Mouse (Mus musculus) midbrain, embryonic 10.5 days (tissue): ENCODE results near the gene Akap6. TPM values are rescaled to one million over a fixed set of nuclear protein-coding genes. Genes with fewer than 3 reads are reported as not detected.
"Not testable (repeated sequence)": the region's sequence is repeated elsewhere in the genome, so short reads cannot be mapped to it uniquely, and the experiment has no call there.

ENCODE experiments used
- DNase-seq: peaks from one replicate; pipeline ENCODE4 v3.0.0-alpha.2; 2017; ENCODE audit warnings: low spot score
- H3K27ac ChIP-seq: fragments of 300-500 bp; sonication (generic); replicated peaks from 2 replicates; pipeline ENCODE4 v1.5.1; 2016; ENCODE audit warnings: mild to moderate bottlenecking
- H3K27me3 ChIP-seq: fragments of 300-500 bp; sonication (generic); 2 replicates; pipeline ENCODE4 v1.6.1; 2016; ENCODE audit warnings: low read depth, mild to moderate bottlenecking; ENCODE audit not compliant: poor library complexity, severe bottlenecking
- H3K36me3 ChIP-seq: fragments of 300-500 bp; sonication (generic); 2 replicates; pipeline ENCODE4 v1.6.1; 2016; ENCODE audit warnings: mild to moderate bottlenecking, moderate library complexity
- H3K4me1 ChIP-seq: fragments of 300-500 bp; sonication (generic); 2 replicates; pipeline ENCODE4 v1.6.1; 2016
- H3K4me3 ChIP-seq: fragments of 300-500 bp; sonication (generic); 2 replicates; pipeline ENCODE4 v1.5.1; 2016; ENCODE audit warnings: mild to moderate bottlenecking, moderate library complexity
- H3K9me3 ChIP-seq: fragments of 300-500 bp; sonication (generic); replicated peaks from 2 replicates; pipeline ENCODE4 v1.6.1; 2016; ENCODE audit warnings: mild to moderate bottlenecking
- WGBS: fragments of 180-500 bp; shearing (Covaris S2); methylation state at CpG from one replicate; pipeline ENCODE4 v1.1.7; 2016; 5-methylcytosine and 5-hydroxymethylcytosine counted together
- polyA plus RNA-seq: library from polyadenylated mRNA; unstranded; fragments of >200 nt; fragmentation: Nextera tagmentation; extraction: Ambion mirVana; gene quantifications from 2 replicates; pipeline ENCODE4 v1.2.1, GENCODE M21; 2016

The Akap6 gene
- polyA plus RNA-seq, 1 experiment from 2014 or later = 7.7 TPM

DNA sequence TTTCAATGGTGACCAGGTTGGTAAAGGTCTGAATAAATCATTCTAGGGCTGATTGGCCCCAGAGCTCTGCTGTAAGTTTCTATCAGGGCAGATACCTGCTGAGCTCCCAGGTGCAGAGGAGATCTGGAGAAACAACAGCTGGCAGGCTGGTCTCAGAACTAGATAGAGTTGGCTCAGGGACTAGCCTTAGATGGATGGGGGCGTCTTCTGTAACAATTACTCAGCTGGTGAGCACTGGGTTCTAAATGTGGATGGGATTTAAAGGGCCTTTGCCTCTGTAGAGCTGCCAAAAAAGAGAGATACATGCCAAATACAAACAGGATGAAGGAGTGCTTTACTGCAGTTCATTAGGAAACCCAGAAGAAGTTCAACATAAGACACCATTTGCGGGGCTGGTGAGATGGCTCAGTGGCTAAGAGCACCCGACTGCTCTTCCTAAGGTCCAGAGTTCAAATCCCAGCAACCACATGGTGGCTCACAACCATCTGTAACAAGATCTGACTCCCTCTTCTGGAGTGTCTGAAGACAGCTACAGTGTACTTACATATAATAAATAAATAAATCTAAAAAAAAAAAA is 24.9 kb downstream of the Akap6 start:
- DNase-seq, H3K36me3 ChIP-seq, H3K27me3 ChIP-seq, H3K9me3 ChIP-seq, H3K4me3 ChIP-seq, H3K27ac ChIP-seq, H3K4me1 ChIP-seq: not testable (repeated sequence)
- WGBS = 72% methylated on average over 3 of the region's 3 CpGs

DNA sequence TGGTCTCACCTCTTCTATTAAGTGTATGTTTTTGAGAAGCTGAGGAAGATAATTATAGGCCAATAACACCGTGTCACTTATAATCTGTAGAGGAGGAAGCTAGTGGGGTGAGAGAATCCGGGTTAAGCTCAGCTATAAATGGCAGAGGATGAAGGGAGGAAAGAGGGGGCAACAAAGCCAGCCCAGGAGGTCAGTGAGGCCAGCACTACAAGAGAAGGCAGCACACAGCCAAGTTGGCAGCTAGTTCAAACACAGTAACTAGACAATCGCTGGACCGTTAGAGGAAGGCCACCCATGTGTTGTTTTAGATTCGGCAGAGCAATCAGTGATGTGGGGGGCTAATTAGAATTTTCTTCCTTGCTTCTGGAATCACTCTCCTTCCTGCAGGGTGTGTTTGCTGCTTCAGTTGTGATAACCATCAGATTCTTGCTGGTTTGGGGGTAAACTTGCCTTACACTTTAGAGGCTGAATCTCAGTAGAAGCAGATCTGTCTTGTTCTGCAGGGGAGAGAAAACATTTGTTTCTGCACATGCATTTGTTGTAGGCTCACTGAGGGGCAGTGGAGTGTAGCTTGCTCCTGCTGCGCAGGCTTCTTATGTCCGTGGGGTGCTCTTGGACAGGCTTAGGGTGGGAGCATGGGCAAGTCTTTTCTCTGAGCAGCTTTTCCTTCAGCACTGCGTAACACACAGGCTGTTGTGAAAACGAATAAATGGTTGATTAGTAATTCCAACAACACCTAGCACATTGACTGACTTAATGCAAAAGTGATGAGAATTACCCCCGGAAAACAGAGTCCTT is 27.4 kb downstream of the Akap6 start:
- Histone ChIP-seq H3K36me3 (peaks cover 8% of the 10 kb centered on the region; the same call in 1 of the 2 replicates), H3K4me3 (no peak overlapping the region), H3K9me3 (peaks cover 3% of the 10 kb centered on the region; the same call in 1 of the 2 replicates), H3K4me1 (peaks cover 9% of the 10 kb centered on the region), H3K27ac (no peak overlapping the region), H3K27me3 (no peaks in the 10 kb centered on the region)
- DNase-seq = no peak
- 56% methylated on average over 10 of the region's 10 CpGs for WGBS

- Histone ChIP-seq H3K27me3 (no peaks in the 10 kb centered on the region), H3K36me3 (peaks cover 8% of the 10 kb centered on the region; the same call in 1 of the 2 replicates), H3K27ac (no peak overlapping the region), H3K9me3 (peaks cover 3% of the 10 kb centered on the region; the same call in 1 of the 2 replicates), H3K4me1 (peaks cover 9% of the 10 kb centered on the region), H3K4me3 (no peak overlapping the region)
- 90% methylated on average over 6 of the region's 6 CpGs for WGBS
- no peak for DNase-seq
Measured at GRCm38 (mm10) chr12:52729396-52729795, 30.2 kb downstream of the Akap6 start.

- H3K4me1 ChIP-seq, H3K4me3 ChIP-seq, H3K9me3 ChIP-seq, DNase-seq, H3K36me3 ChIP-seq, H3K27me3 ChIP-seq, H3K27ac ChIP-seq: not testable (repeated sequence)
- WGBS = 92% methylated on average over 8 of the region's 11 CpGs
Measured at GRCm38 (mm10) chr12:52735161-52735560, 36.0 kb downstream of the Akap6 start.

DNA sequence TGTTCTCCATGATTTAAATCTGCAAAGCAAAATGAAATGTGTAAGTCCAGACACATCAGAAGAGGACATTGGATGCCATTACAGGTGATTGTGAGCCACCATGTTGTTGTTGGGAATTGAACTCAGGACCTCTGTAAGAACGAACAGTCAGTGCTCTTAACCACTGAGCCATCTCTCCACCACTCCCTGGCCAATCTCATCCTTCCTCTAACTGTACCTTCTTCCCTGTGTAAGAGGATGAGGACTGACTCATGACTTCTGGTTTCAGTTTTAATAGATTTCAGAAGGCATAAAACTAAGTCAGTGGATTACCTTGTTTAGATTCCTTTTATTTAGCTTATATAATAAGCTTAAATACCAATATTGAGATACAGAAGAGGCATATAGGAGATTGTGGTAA is 38.0 kb downstream of the Akap6 start:
- Histone ChIP-seq H3K27ac (no peak overlapping the region), H3K27me3 (no peaks in the 10 kb centered on the region), H3K4me1 (no peaks in the 10 kb centered on the region), H3K9me3 (no peaks in the 10 kb centered on the region), H3K4me3 (no peak overlapping the region), H3K36me3 (peaks cover 5% of the 10 kb centered on the region; the same call in 1 of the 2 replicates)
- no peak for DNase-seq
- 81% methylated on average over 1 of the region's 1 CpGs for WGBS

DNA sequence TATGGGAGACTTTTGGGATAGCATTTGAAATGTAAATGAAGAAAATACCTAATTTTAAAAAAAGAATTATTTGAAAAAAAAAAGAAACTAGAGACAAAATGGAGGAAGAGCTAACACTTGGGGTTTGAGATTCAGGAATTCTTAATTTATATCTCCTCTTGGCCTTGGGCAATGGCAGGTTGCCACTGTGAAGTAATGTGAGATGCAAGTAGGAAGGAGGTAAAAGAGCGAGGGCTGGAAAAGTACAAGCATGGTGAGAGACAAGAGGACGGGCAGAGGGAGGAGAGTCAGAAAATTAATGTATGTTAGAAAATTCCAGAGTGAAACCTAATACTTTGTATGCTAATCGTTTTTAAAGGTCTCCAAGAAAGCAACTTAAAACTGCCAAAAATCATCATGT is 40.1 kb downstream of the Akap6 start:
- H3K36me3 ChIP-seq = peaks cover 5% of the 10 kb centered on the region; the same call in 1 of the 2 replicates
- no peaks in the 10 kb centered on the region for H3K9me3 ChIP-seq
- 82% methylated on average over 3 of the region's 3 CpGs for WGBS
- H3K4me1 ChIP-seq = peaks cover 4% of the 10 kb centered on the region; the same call in 1 of the 2 replicates
- no peaks in the 10 kb centered on the region for H3K27me3 ChIP-seq
- no peak for DNase-seq
- no peak overlapping the region for H3K27ac ChIP-seq
- H3K4me3 ChIP-seq = no peak overlapping the region

DNA sequence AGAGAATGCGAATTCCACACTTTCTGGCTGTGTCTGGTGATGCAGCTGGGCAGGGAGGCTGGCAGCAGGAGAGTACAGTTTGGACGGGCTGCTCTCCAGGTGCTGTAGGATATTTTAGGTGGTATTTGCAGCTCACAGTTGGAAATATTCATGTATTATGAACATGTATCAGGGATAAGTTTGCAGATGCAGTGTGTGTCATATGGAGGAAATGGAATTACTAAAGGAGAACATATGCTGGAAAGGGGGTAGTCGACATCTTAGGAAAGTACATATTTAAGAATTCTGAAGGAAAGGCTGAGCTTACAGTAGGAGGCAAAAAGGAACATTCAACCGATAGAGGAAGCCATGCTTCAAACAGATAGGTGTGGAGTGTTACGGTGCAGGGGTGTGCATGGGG is 42.6 kb downstream of the Akap6 start:
- WGBS = 93% methylated on average over 5 of the region's 5 CpGs
- H3K36me3 ChIP-seq = 0 out of 2 replicates have a peak, but pooled peaks cover under 1% of the 10 kb centered on the region
- DNase-seq = no peak
- peaks cover 4% of the 10 kb centered on the region; the same call in 1 of the 2 replicates for H3K4me1 ChIP-seq
- H3K27me3 ChIP-seq = no peaks in the 10 kb centered on the region
- H3K9me3 ChIP-seq = no peaks in the 10 kb centered on the region
- H3K27ac ChIP-seq = no peak overlapping the region
- H3K4me3 ChIP-seq = no peak overlapping the region

DNA sequence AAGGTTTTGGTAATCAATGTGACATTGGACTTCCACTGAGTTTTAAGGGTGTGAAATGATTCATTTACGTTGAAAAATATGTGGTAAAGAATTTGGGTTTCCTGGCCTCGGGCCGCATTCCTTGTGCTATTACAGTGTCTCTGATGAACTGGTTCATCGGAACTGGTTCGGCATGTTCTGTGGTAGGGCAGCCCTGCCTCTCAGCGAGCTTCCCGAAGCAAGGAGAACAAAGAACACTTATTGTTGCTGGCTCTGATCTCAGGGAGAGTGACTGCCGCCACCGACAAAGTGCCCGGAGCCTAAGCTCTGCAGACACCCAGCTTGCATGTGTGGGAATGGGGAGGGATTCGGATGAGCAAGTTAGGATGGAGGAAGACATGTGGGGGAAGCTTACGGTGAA is 50.8 kb downstream of the Akap6 start:
- DNase-seq = no peak
- Histone ChIP-seq H3K4me3 (no peak overlapping the region), H3K4me1 (peaks cover 6% of the 10 kb centered on the region), H3K27me3 (peaks cover 10% of the 10 kb centered on the region; the same call in 1 of the 2 replicates), H3K9me3 (no peaks in the 10 kb centered on the region), H3K27ac (no peak overlapping the region), H3K36me3 (0 out of 2 replicates have a peak, but pooled peaks cover 6% of the 10 kb centered on the region)
- 57% methylated on average over 12 of the region's 12 CpGs for WGBS

DNA sequence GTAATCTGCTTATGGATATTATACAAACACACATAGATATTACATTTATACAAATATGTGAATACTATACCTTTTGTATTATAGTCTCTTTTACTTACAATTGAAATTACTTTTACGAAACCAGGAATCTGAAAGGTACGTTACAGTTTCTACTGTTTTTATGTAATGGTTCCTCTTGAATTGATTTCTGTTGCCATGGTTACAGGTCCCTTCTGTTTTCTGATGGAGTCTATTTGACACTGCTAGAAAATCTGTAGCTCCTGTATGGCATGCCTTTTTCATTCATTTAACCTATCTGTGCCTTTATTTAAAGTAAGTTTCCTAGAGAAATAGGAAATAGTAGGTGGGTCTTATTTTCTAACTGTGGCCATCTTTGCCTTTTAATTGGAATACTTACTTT is 56.5 kb downstream of the Akap6 start:
- H3K27me3 ChIP-seq = peaks cover 21% of the 10 kb centered on the region; the same call in 1 of the 2 replicates
- no peak overlapping the region for H3K4me3 ChIP-seq
- no peaks in the 10 kb centered on the region for H3K9me3 ChIP-seq
- H3K27ac ChIP-seq = no peak overlapping the region
- DNase-seq = no peak
- H3K4me1 ChIP-seq = peaks cover 10% of the 10 kb centered on the region
- WGBS = 91% methylated on average over 2 of the region's 2 CpGs
- H3K36me3 ChIP-seq = no peaks in the 10 kb centered on the region

DNA sequence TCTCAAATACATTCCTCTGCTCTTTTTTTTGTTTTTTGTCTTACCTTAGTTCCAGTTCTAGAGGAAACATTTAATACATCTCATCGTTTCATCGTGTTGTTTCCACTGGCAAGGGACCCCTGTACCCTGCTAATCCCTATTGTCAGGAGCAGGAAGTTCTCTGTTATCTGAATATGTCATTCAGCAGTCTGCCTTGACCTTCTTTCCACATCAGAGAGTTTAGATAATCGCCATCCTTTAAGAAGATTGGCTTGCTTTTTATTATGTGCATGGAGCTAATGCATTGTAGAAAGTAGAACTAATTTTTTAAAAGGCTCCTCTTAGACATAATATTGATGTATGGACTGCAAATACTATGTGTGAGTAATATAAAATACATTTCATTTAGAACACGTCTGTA is 58.7 kb downstream of the Akap6 start:
- Histone ChIP-seq H3K36me3 (no peaks in the 10 kb centered on the region), H3K9me3 (no peaks in the 10 kb centered on the region), H3K27me3 (peaks cover 24% of the 10 kb centered on the region; the same call in 1 of the 2 replicates), H3K27ac (no peak overlapping the region), H3K4me1 (peaks cover 10% of the 10 kb centered on the region), H3K4me3 (no peak overlapping the region)
- DNase-seq = no peak
- WGBS = 30% methylated on average over 4 of the region's 4 CpGs

GRCm38 (mm10) chr12:52764046-52764445 is 64.9 kb downstream of the Akap6 start:
- H3K27me3 ChIP-seq = 0 out of 2 replicates have a peak, but pooled peaks cover 4% of the 10 kb centered on the region
- H3K4me3 ChIP-seq = no peak overlapping the region
- DNase-seq = no peak
- no peaks in the 10 kb centered on the region for H3K36me3 ChIP-seq
- 94% methylated on average over 2 of the region's 2 CpGs for WGBS
- H3K27ac ChIP-seq = no peak overlapping the region
- H3K4me1 ChIP-seq = peaks cover 5% of the 10 kb centered on the region
- no peaks in the 10 kb centered on the region for H3K9me3 ChIP-seq

DNA sequence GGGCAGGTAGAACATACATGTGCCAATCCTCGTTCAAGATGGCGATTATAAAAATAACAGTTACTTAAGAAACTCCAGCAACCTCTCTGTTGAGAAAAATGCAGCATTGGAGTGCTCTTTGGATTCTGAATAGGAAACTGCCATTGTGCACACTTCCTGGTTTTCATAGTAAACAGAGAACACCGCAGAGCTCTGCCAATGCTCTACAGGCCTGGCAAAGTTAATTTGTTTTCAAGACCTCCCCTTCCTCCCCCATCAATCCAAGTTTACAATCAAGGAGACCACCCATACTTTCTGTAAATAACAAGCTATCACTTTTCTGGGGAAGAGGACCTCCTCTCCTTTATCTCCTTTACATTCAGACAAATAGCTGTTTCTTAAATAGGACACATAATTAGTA is 65.6 kb downstream of the Akap6 start:
- 81% methylated on average over 3 of the region's 3 CpGs for WGBS
- Histone ChIP-seq H3K27ac (no peak overlapping the region), H3K27me3 (0 out of 2 replicates have a peak, but pooled peaks cover 4% of the 10 kb centered on the region), H3K36me3 (no peaks in the 10 kb centered on the region), H3K4me1 (peaks cover 13% of the 10 kb centered on the region), H3K9me3 (no peaks in the 10 kb centered on the region), H3K4me3 (no peak overlapping the region)
- DNase-seq = no peak

GRCm38 (mm10) chr12:52769561-52769960 is 70.4 kb downstream of the Akap6 start:
- Histone ChIP-seq H3K9me3 (no peaks in the 10 kb centered on the region), H3K27me3 (no peaks in the 10 kb centered on the region), H3K27ac (no peak overlapping the region), H3K4me3 (no peak overlapping the region), H3K36me3 (no peaks in the 10 kb centered on the region), H3K4me1 (peaks cover 59% of the 10 kb centered on the region)
- WGBS = 50% methylated on average over 3 of the region's 3 CpGs
- DNase-seq = no peak
